Mouse (Mus musculus): ENCODE measurements at regions not wholly inside any gene's neighbourhood (a gene's known extent, or its start where the extent isn't known, plus 50 kb on each side); places are given as distances from the start of the nearest gene placed in this dataset.

DNA sequence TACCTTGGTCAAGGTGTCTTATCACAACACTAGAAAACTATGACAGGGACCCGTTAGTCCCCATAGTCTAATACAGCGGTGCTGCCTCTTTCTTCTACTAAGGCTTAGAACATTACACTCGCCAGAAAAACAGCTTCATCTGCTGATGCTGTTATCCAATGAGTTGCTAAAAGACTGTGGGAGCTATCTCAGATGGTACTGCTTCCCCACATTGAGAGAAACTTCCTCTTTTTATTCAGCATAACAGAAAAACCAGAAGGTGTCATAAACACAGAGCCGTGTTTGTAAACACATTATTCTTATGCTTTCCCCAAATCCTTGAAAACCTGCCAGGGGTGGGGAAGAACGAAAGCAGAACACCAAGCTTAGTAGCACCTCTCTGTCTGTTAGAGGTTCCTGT, 49.9 kb upstream of the Arhgap5 start:
- 89% methylated on average over 5 of the region's 5 CpGs for WGBS
- Histone ChIP-seq H3K9ac (ENCODE audit: low read depth, low read length) (no peak overlapping the region), H3K4me1 (ENCODE audit: control insufficient read depth, insufficient read depth, low read length) (no peaks in the 10 kb centered on the region), H3K27ac (replicated peaks; ENCODE audit: low read depth, low read length) (no peak overlapping the region), H3K4me3 (ENCODE audit: low read depth, low read length) (no peak overlapping the region), H3K27me3 (replicated peaks; ENCODE audit: control insufficient read depth, insufficient read depth, low read length) (no peaks in the 10 kb centered on the region), H3K36me3 (ENCODE audit: control insufficient read depth, insufficient read depth, low read length) (no peaks in the 10 kb centered on the region), H3K4me2 (ENCODE audit: low read depth, low read length) (no peak overlapping the region), H3K9me3 (ENCODE audit: control insufficient read depth, low read length) (peaks cover 8% of the 10 kb centered on the region; the same call in 1 of the 2 replicates)
- DNase-seq (ENCODE audit: low spot score) (no peak), ATAC-seq (ENCODE audit: low read depth) (no peak)

Measured in embryonic facial prominence, embryonic 14.5 days (tissue).